ENCODE assay signal across 13 mouse cellular contexts in the genomic region with DNA sequence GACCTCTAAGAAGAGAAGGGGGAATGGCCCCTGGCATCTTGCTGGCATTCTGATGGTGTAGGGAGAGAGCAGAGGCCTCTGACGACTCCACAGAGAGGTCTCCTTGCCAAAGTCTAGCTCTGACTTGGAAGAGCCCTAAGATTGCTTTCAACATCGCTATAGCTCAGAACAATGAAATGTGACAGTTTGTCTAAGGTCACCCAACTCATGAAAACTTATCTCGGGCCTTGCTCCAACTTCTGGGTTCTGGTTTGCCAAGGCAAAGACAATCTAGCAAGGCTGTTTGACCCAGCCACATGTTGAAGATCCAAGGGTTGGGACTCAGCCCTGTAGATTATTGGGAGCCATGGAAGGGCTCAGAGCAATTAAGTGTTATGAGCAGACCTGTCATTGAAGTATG. TPM values are rescaled to one million over a fixed set of nuclear protein-coding genes. Genes with fewer than 3 reads are reported as not detected.
A peak's percentile ranks its signal among the peaks of the same experiment; 100 is the strongest.
DNase-seq lines count a peak whose midpoint lies in the region; ATAC-seq and TF ChIP-seq lines count a peak whose summit lies in the region.
"Had no signal": no experiment of that assay in that cellular context is flagged by ENCODE, and none has a peak within 500 bp of the region (broad histone marks: within the 10 kb centered on the region; RNA-seq: fewer than 3 reads in every experiment).

No protein-coding gene starts in this region.

- H3K27ac ChIP-seq in heart, embryonic 10.5 days, result 0 out of 2 replicates have a peak overlapping the region, but pooled peaks have one; percentile 22
- no peak overlapping the region for H3K27ac ChIP-seq in heart, adult 2 months
- H3K27ac ChIP-seq in kidney, postnatal 0 days, result no peak overlapping the region
- H3K27ac ChIP-seq in stomach, embryonic 14.5 days (ENCODE audit: low read length), result no peak overlapping the region
- no peak overlapping the region for H3K27ac ChIP-seq in stomach, postnatal 0 days (replicated peaks)
- no peak overlapping the region for H3K27ac ChIP-seq in cerebellum, adult 2 months (ENCODE audit: insufficient read depth, low read length)
- H3K27ac ChIP-seq: liver, embryonic 15.5 days had no signal

- H3K9ac ChIP-seq in heart, adult 2 months (ENCODE audit: low read depth, low read length), result no peak overlapping the region
- no peak overlapping the region for H3K9ac ChIP-seq in kidney, postnatal 0 days (ENCODE audit: low read depth, low read length)
- H3K9ac ChIP-seq in stomach, embryonic 14.5 days (replicated peaks; ENCODE audit: low read depth, low read length), result no peak overlapping the region
- no peak overlapping the region for H3K9ac ChIP-seq in stomach, postnatal 0 days (ENCODE audit: low read length)
- H3K9ac ChIP-seq: liver, embryonic 15.5 days had no signal

- no peak for TF ChIP-seq CTCF in heart, adult 2 months (IDR thresholded peaks at IDR 0.05)
- TF ChIP-seq CTCF in kidney, postnatal 0 days (IDR thresholded peaks at IDR 0.05; ENCODE audit: low read depth), result no peak
- TF ChIP-seq CTCF in stomach, postnatal 0 days (IDR thresholded peaks at IDR 0.05; ENCODE audit: low read depth), result no peak
- no peak for TF ChIP-seq CTCF in cerebellum, adult 2 months (IDR thresholded peaks at IDR 0.05; ENCODE audit: borderline replicate concordance, insufficient read depth, low read depth, low read length)

- H3K27me3 ChIP-seq in heart, embryonic 10.5 days (ENCODE audit: insufficient read depth, poor library complexity, severe bottlenecking), result peaks cover 12% of the 10 kb centered on the region
- H3K27me3 ChIP-seq in heart, adult 2 months (ENCODE audit: control insufficient read depth, insufficient read depth, low read length), result no peaks in the 10 kb centered on the region
- H3K27me3 ChIP-seq in kidney, postnatal 0 days (ENCODE audit: insufficient read depth, low read length), result no peaks in the 10 kb centered on the region
- H3K27me3 ChIP-seq in stomach, embryonic 14.5 days (ENCODE audit: control insufficient read depth, insufficient read depth, low read length), result no peaks in the 10 kb centered on the region
- H3K27me3 ChIP-seq in stomach, postnatal 0 days (ENCODE audit: control insufficient read depth, insufficient read depth, low read length), result no peaks in the 10 kb centered on the region
- no peaks in the 10 kb centered on the region for H3K27me3 ChIP-seq in cerebellum, adult 2 months (ENCODE audit: control insufficient read depth, insufficient read depth, low read length)
- H3K27me3 ChIP-seq: Patski had no signal

- peak overlapping the region; percentile 80; the same call in 1 of the 2 replicates for H3K4me3 ChIP-seq in heart, embryonic 10.5 days
- no peak overlapping the region for H3K4me3 ChIP-seq in heart, adult 2 months
- H3K4me3 ChIP-seq in kidney, postnatal 0 days (replicated peaks; ENCODE audit: low read depth, low read length), result no peak overlapping the region
- H3K4me3 ChIP-seq in stomach, embryonic 14.5 days (ENCODE audit: low read depth, low read length), result no peak overlapping the region
- no peak overlapping the region for H3K4me3 ChIP-seq in stomach, postnatal 0 days (ENCODE audit: low read depth, low read length)
- no peak overlapping the region for H3K4me3 ChIP-seq in cerebellum, adult 2 months (replicated peaks; ENCODE audit: insufficient read depth, low read depth, low read length)
- H3K4me3 ChIP-seq: liver, embryonic 15.5 days had no signal

- H3K79me2 ChIP-seq in heart, adult 2 months (replicated peaks; ENCODE audit: control insufficient read depth, insufficient read depth, low read length), result no peaks in the 10 kb centered on the region

- peaks cover 36% of the 10 kb centered on the region for H3K36me3 ChIP-seq in heart, embryonic 10.5 days
- H3K36me3 ChIP-seq in heart, adult 2 months (ENCODE audit: control insufficient read depth, insufficient read depth, low read length), result no peaks in the 10 kb centered on the region
- 0 out of 2 replicates have a peak, but pooled peaks cover 7% of the 10 kb centered on the region for H3K36me3 ChIP-seq in kidney, postnatal 0 days (ENCODE audit: insufficient read depth, low read length)
- peaks cover 13% of the 10 kb centered on the region for H3K36me3 ChIP-seq in stomach, embryonic 14.5 days (ENCODE audit: control insufficient read depth, insufficient read depth, low read length)
- peaks cover 8% of the 10 kb centered on the region; the same call in 1 of the 2 replicates for H3K36me3 ChIP-seq in stomach, postnatal 0 days (ENCODE audit: control insufficient read depth, insufficient read depth, low read length)

- no peak for DNase-seq in heart, embryonic 10.5 days (ENCODE audit: low spot score)
- no peak for DNase-seq in heart, adult 2 months
- DNase-seq in kidney, postnatal 0 days (ENCODE audit: low spot score), result no peak
- DNase-seq in kidney, adult 9 months, result no peak
- no peak for DNase-seq in stomach, postnatal 0 days (ENCODE audit: low spot score)
- DNase-seq in cerebellum, adult 9-11 months, result no peak
- DNase-seq in cerebellum, adult 2 months, result no peak
- DNase-seq: kidney, postnatal 14 days; layer of hippocampus, postnatal 36 days; right cerebral cortex, postnatal 25 days had no signal

- peak overlapping the region; percentile 96 for H3K4me2 ChIP-seq in kidney, postnatal 0 days (ENCODE audit: low read length)
- H3K4me2 ChIP-seq in stomach, embryonic 14.5 days (replicated peaks; ENCODE audit: low read depth, low read length), result peak overlapping the region; percentile 68; the same call in 1 of the 2 replicates
- no peak overlapping the region for H3K4me2 ChIP-seq in stomach, postnatal 0 days (replicated peaks; ENCODE audit: low read depth)

- 92% methylated on average over 3 of the region's 3 CpGs for WGBS in heart, embryonic 10.5 days
- 35% methylated on average over 3 of the region's 3 CpGs for WGBS in heart, adult 2 months
- WGBS in kidney, postnatal 0 days, result 85% methylated on average over 3 of the region's 3 CpGs
- WGBS in stomach, embryonic 14.5 days, result 89% methylated on average over 3 of the region's 3 CpGs
- 66% methylated on average over 3 of the region's 3 CpGs for WGBS in stomach, postnatal 0 days
- 32% methylated on average over 3 of the region's 3 CpGs for WGBS in cerebellum, adult 2 months

- no peak for ATAC-seq in kidney, postnatal 0 days (replicated peaks; ENCODE audit: low FRiP score, low read depth)
- ATAC-seq in stomach, embryonic 14.5 days (ENCODE audit: insufficient number of reproducible peaks, insufficient read depth, low FRiP score, low read depth), result no peak
- ATAC-seq in stomach, postnatal 0 days (ENCODE audit: low FRiP score, low TSS enrichment), result no peak
- ATAC-seq: Patski had no signal

- peaks cover 52% of the 10 kb centered on the region for H3K4me1 ChIP-seq in heart, embryonic 10.5 days
- peaks cover 2% of the 10 kb centered on the region for H3K4me1 ChIP-seq in heart, adult 2 months (ENCODE audit: control insufficient read depth, insufficient read depth, low read length)
- H3K4me1 ChIP-seq in kidney, postnatal 0 days (replicated peaks; ENCODE audit: insufficient read depth, low read length), result peaks cover 16% of the 10 kb centered on the region
- H3K4me1 ChIP-seq in stomach, embryonic 14.5 days (ENCODE audit: control insufficient read depth, insufficient read depth, low read length), result peaks cover 22% of the 10 kb centered on the region
- H3K4me1 ChIP-seq in stomach, postnatal 0 days (replicated peaks; ENCODE audit: control insufficient read depth, insufficient read depth), result peaks cover 11% of the 10 kb centered on the region
- 0 out of 2 replicates have a peak, but pooled peaks cover 5% of the 10 kb centered on the region for H3K4me1 ChIP-seq in cerebellum, adult 2 months (ENCODE audit: control insufficient read depth, insufficient read depth, low read length)

- H3K9me3 ChIP-seq in heart, embryonic 10.5 days, result no peaks in the 10 kb centered on the region
- H3K9me3 ChIP-seq in kidney, postnatal 0 days (replicated peaks; ENCODE audit: low read length), result no peaks in the 10 kb centered on the region
- no peaks in the 10 kb centered on the region for H3K9me3 ChIP-seq in stomach, embryonic 14.5 days (ENCODE audit: control insufficient read depth, low read depth, low read length)
- no peaks in the 10 kb centered on the region for H3K9me3 ChIP-seq in stomach, postnatal 0 days (ENCODE audit: control insufficient read depth, low read length)
- H3K9me3 ChIP-seq: liver, embryonic 15.5 days had no signal

- TF ChIP-seq EP300 in heart, adult 2 months (IDR thresholded peaks at IDR 0.05; ENCODE audit: insufficient read depth, low read depth, low read length), result no peak
- no peak for TF ChIP-seq EP300 in stomach, postnatal 0 days (optimal IDR thresholded peaks at IDR 0.05)

- intact Hi-C loops in heart, adult 2 months (cut with DNase I), result no loop called here

- TF ChIP-seq POLR2A in heart, adult 2 months (IDR thresholded peaks at IDR 0.05; ENCODE audit: insufficient read depth, low read depth, low read length), result no peak
- no peak for TF ChIP-seq POLR2A in cerebellum, adult 2 months (IDR thresholded peaks at IDR 0.05; ENCODE audit: borderline replicate concordance, insufficient read depth, low read length)

RNA-seq across cellular contexts. Expression of a gene that starts 2.4 kb away (rescaled TPM):
- polyA plus RNA-seq in heart, embryonic 10.5 days (2016; fragmentation: Nextera tagmentation; extraction: Ambion mirVana), result 121 and 150 TPM in 2 replicates
- total RNA-seq in heart, adult 2 months (2021), result under 1 TPM in 1 of 2 experiments, not detected in 1; 0.75 TPM
- 0.45 and 0.73 TPM in 2 replicates for polyA plus RNA-seq in heart, adult 2 months (2012; rRNA removed)
- 54.8 and 58.1 TPM in 2 replicates for polyA plus RNA-seq in kidney, postnatal 0 days (2015; fragmentation: Nextera tagmentation; extraction: Ambion mirVana)
- polyA plus RNA-seq in stomach, embryonic 14.5 days (2014; fragmentation: Nextera tagmentation; extraction: Ambion mirVana), result 106 and 114 TPM in 2 replicates
- 18.0 and 22.2 TPM in 2 replicates for polyA plus RNA-seq in stomach, postnatal 0 days (2015; fragmentation: Nextera tagmentation; extraction: Ambion mirVana)
- polyA plus RNA-seq in cerebellum, adult 2 months (2012; rRNA removed), result 0.08 and 0.32 TPM in 2 replicates

RNA-seq across cellular contexts. Expression of a gene that starts 6.9 kb away (rescaled TPM):
- polyA plus RNA-seq in heart, embryonic 10.5 days (2016; fragmentation: Nextera tagmentation; extraction: Ambion mirVana), result 1.7 and 2.0 TPM in 2 replicates
- not detected for total RNA-seq in heart, adult 2 months (2021)
- 0.04 TPM in 1 of 2 replicates, not detected in the other for polyA plus RNA-seq in heart, adult 2 months (2012; rRNA removed)
- polyA plus RNA-seq in kidney, postnatal 0 days (2015; fragmentation: Nextera tagmentation; extraction: Ambion mirVana), result 0.38 and 0.41 TPM in 2 replicates
- 0.11 TPM in 1 of 2 replicates, not detected in the other for polyA plus RNA-seq in stomach, embryonic 14.5 days (2014; fragmentation: Nextera tagmentation; extraction: Ambion mirVana)
- polyA plus RNA-seq in stomach, postnatal 0 days (2015; fragmentation: Nextera tagmentation; extraction: Ambion mirVana), result 0.16 and 0.27 TPM in 2 replicates
- polyA plus RNA-seq in cerebellum, adult 2 months (2012; rRNA removed), result 0.28 and 0.30 TPM in 2 replicates
- total RNA-seq: layer of hippocampus, postnatal 36 days had no signal

Comparison
In these comparisons a context has a peak if more than half of its experiments do, and no peak if none do; other contexts are left out.
1. RNA of a gene that starts 2.4 kb away (polyA plus RNA-seq): 121 to 150 TPM in heart, embryonic 10.5 days, 106 to 114 TPM in stomach, embryonic 14.5 days, 54.8 to 58.1 TPM in kidney, postnatal 0 days and 18.0 to 22.2 TPM in stomach, postnatal 0 days; 0.45 to 0.73 TPM in heart, adult 2 months and 0.08 to 0.32 TPM in cerebellum, adult 2 months; every median in the first group is over 10 times any median in the second.